Comparison of ENCODE assay signal across 13 mouse cellular contexts in genomic region chr15:98787930-98788329, GRCm38 (mm10). TPM values are rescaled to one million over a fixed set of nuclear protein-coding genes. Genes with fewer than 3 reads are reported as not detected.
DNase-seq lines count a peak whose midpoint lies in the region; ATAC-seq lines count a peak whose summit lies in the region.
"Had no signal": no experiment of that assay in that cellular context is flagged by ENCODE, and none has a peak within 500 bp of the region (broad histone marks: within the 10 kb centered on the region; RNA-seq: fewer than 3 reads in every experiment).

No protein-coding gene starts in this region.

- H3K9me3 ChIP-seq in hindbrain, embryonic 11.5 days (ENCODE audit: control insufficient read depth, low read length) = no peaks in the 10 kb centered on the region
- no peaks in the 10 kb centered on the region for H3K9me3 ChIP-seq in hindbrain, embryonic 14.5 days (ENCODE audit: control insufficient read depth, low read length)
- H3K9me3 ChIP-seq: limb, embryonic 15.5 days had no signal

- H3K27ac ChIP-seq in hindbrain, embryonic 11.5 days (ENCODE audit: low read depth, low read length) = no peak overlapping the region
- H3K27ac ChIP-seq in hindbrain, embryonic 14.5 days = no peak overlapping the region
- H3K27ac ChIP-seq: limb, embryonic 15.5 days had no signal

- no peak overlapping the region for H3K4me3 ChIP-seq in hindbrain, embryonic 11.5 days (ENCODE audit: low read depth, low read length)
- no peak overlapping the region for H3K4me3 ChIP-seq in hindbrain, embryonic 14.5 days (replicated peaks; ENCODE audit: low read length)
- H3K4me3 ChIP-seq: limb, embryonic 15.5 days had no signal

- peak; percentile 40 for DNase-seq in hindbrain, embryonic 11.5 days (ENCODE audit: low spot score)
- no peak for DNase-seq in hindbrain, embryonic 14.5 days (ENCODE audit: low spot score)
- peak; percentile 46 for DNase-seq in lung, postnatal 10 days
- no peak for DNase-seq in lung, postnatal 36 days
- peak; percentile 72 for DNase-seq in NIH3T3 (ENCODE audit: low read depth)
- no peak for DNase-seq in adrenal gland, adult 18-20 months (ENCODE audit: low spot score in 2 of 2)
- no peak for DNase-seq in heart, adult 18-20 months
- DNase-seq: kidney, adult 11 months; layer of hippocampus, postnatal 36 days had no signal

- no peak overlapping the region for H3K4me2 ChIP-seq in hindbrain, embryonic 11.5 days (replicated peaks; ENCODE audit: low read depth, low read length)
- H3K4me2 ChIP-seq in hindbrain, embryonic 14.5 days (replicated peaks) = no peak overlapping the region
- H3K4me2 ChIP-seq: limb, embryonic 15.5 days had no signal

- peaks cover 8% of the 10 kb centered on the region; the same call in 1 of the 2 replicates for H3K4me1 ChIP-seq in hindbrain, embryonic 11.5 days (replicated peaks; ENCODE audit: control insufficient read depth, insufficient read depth, low read length)
- H3K4me1 ChIP-seq in hindbrain, embryonic 14.5 days (replicated peaks; ENCODE audit: control insufficient read depth, insufficient read depth, low read length) = no peaks in the 10 kb centered on the region; the same call in 1 of the 2 replicates

- H3K36me3 ChIP-seq in hindbrain, embryonic 11.5 days (ENCODE audit: control insufficient read depth, insufficient read depth, low read length) = no peaks in the 10 kb centered on the region
- H3K36me3 ChIP-seq in hindbrain, embryonic 14.5 days (replicated peaks; ENCODE audit: control insufficient read depth, insufficient read depth) = no peaks in the 10 kb centered on the region
- H3K36me3 ChIP-seq: limb, embryonic 15.5 days had no signal

- 25% methylated on average over 4 of the region's 4 CpGs for WGBS in hindbrain, embryonic 11.5 days
- WGBS in hindbrain, embryonic 14.5 days = 28% methylated on average over 4 of the region's 4 CpGs

- H3K27me3 ChIP-seq in hindbrain, embryonic 11.5 days (ENCODE audit: control insufficient read depth, insufficient read depth, low read length) = peaks cover 72% of the 10 kb centered on the region
- H3K27me3 ChIP-seq in hindbrain, embryonic 14.5 days (ENCODE audit: control insufficient read depth, insufficient read depth, low read length) = peaks cover 72% of the 10 kb centered on the region

- no peak overlapping the region for H3K9ac ChIP-seq in hindbrain, embryonic 11.5 days (ENCODE audit: low read depth, low read length)
- H3K9ac ChIP-seq in hindbrain, embryonic 14.5 days = no peak overlapping the region
- H3K9ac ChIP-seq: limb, embryonic 15.5 days had no signal

- no peak for ATAC-seq in hindbrain, embryonic 11.5 days (ENCODE audit: low FRiP score)
- ATAC-seq in hindbrain, embryonic 14.5 days (ENCODE audit: low FRiP score) = no peak
- 0 out of 2 replicates have a peak, but pooled peaks have one; percentile 41 for ATAC-seq in megakaryocyte progenitor cell, adult 5-6 weeks (replicated peaks; ENCODE audit: poor library complexity)

RNA-seq across cellular contexts. Expression of gene Wnt1, which starts 1.7 kb away (rescaled TPM):
- polyA plus RNA-seq in hindbrain, embryonic 11.5 days (2014; fragmentation: Nextera tagmentation; extraction: Ambion mirVana) = 8.0 and 9.5 TPM in 2 replicates
- polyA plus RNA-seq in hindbrain, embryonic 14.5 days (2014; fragmentation: Nextera tagmentation; extraction: Ambion mirVana) = 1.9 and 2.1 TPM in 2 replicates
- total RNA-seq in megakaryocyte progenitor cell, adult 5-6 weeks (2015) = not detected in 2 replicates
- not detected in 2 replicates for total RNA-seq in megakaryocyte progenitor cell, adult 5-6 weeks (2017)
- total RNA-seq in adrenal gland, adult 18-20 months (2021) = not detected
- total RNA-seq in heart, adult 18-20 months (2021) = not detected
- total RNA-seq: layer of hippocampus, postnatal 36 days had no signal
- polyA plus RNA-seq: heart, embryonic 14.5 days; spleen, adult 2 months had no signal

RNA-seq across cellular contexts. Expression of gene Wnt10b, which starts 10.0 kb away (rescaled TPM):
- 0.54 and 0.57 TPM in 2 replicates for polyA plus RNA-seq in hindbrain, embryonic 11.5 days (2014; fragmentation: Nextera tagmentation; extraction: Ambion mirVana)
- polyA plus RNA-seq in hindbrain, embryonic 14.5 days (2014; fragmentation: Nextera tagmentation; extraction: Ambion mirVana) = not detected in 2 replicates
- 0.22 TPM in 1 of 2 replicates, not detected in the other for total RNA-seq in megakaryocyte progenitor cell, adult 5-6 weeks (2015)
- 0.54 TPM in 1 of 2 replicates, not detected in the other for total RNA-seq in megakaryocyte progenitor cell, adult 5-6 weeks (2017)
- 1 to 10 TPM in 1 of 2 experiments, under 1 TPM in 1; 0.36 to 3.1 TPM for total RNA-seq in adrenal gland, adult 18-20 months (2021)
- total RNA-seq in heart, adult 18-20 months (2021) = under 1 TPM; 0.10 to 0.20 TPM
- polyA plus RNA-seq: heart, embryonic 14.5 days had no signal

RNA-seq across cellular contexts. Expression of gene Ddn, which starts 21.4 kb away (rescaled TPM):
- polyA plus RNA-seq in hindbrain, embryonic 11.5 days (2014; fragmentation: Nextera tagmentation; extraction: Ambion mirVana) = 0.35 and 0.60 TPM in 2 replicates
- polyA plus RNA-seq in hindbrain, embryonic 14.5 days (2014; fragmentation: Nextera tagmentation; extraction: Ambion mirVana) = 0.59 and 0.64 TPM in 2 replicates
- not detected in 2 replicates for total RNA-seq in megakaryocyte progenitor cell, adult 5-6 weeks (2015)
- under 0.01 and 0.10 TPM in 2 replicates for total RNA-seq in megakaryocyte progenitor cell, adult 5-6 weeks (2017)
- not detected for total RNA-seq in adrenal gland, adult 18-20 months (2021)
- total RNA-seq in heart, adult 18-20 months (2021) = under 1 TPM; 0.64 to 0.79 TPM

RNA-seq across cellular contexts. Expression of gene Arf3, which starts 24.9 kb away (rescaled TPM):
- polyA plus RNA-seq in hindbrain, embryonic 11.5 days (2014; fragmentation: Nextera tagmentation; extraction: Ambion mirVana) = 32.3 and 33.2 TPM in 2 replicates
- polyA plus RNA-seq in hindbrain, embryonic 14.5 days (2014; fragmentation: Nextera tagmentation; extraction: Ambion mirVana) = 77.2 and 84.7 TPM in 2 replicates
- 32.3 and 35.2 TPM in 2 replicates for total RNA-seq in megakaryocyte progenitor cell, adult 5-6 weeks (2015)
- total RNA-seq in megakaryocyte progenitor cell, adult 5-6 weeks (2017) = 32.2 and 36.9 TPM in 2 replicates
- total RNA-seq in adrenal gland, adult 18-20 months (2021) = 100 to 1,000 TPM; 104 to 145 TPM
- 10 to 100 TPM; 17.8 to 21.5 TPM for total RNA-seq in heart, adult 18-20 months (2021)

RNA-seq across cellular contexts. Expression of gene Prkag1, which starts 43.4 kb away (rescaled TPM):
- polyA plus RNA-seq in hindbrain, embryonic 11.5 days (2014; fragmentation: Nextera tagmentation; extraction: Ambion mirVana) = 65.9 and 70.6 TPM in 2 replicates
- 59.0 and 65.3 TPM in 2 replicates for polyA plus RNA-seq in hindbrain, embryonic 14.5 days (2014; fragmentation: Nextera tagmentation; extraction: Ambion mirVana)
- 38.4 and 50.6 TPM in 2 replicates for total RNA-seq in megakaryocyte progenitor cell, adult 5-6 weeks (2015)
- total RNA-seq in megakaryocyte progenitor cell, adult 5-6 weeks (2017) = 97.3 and 105 TPM in 2 replicates
- 10 to 100 TPM; 64.0 to 71.5 TPM for total RNA-seq in adrenal gland, adult 18-20 months (2021)
- total RNA-seq in heart, adult 18-20 months (2021) = 100 to 1,000 TPM; 107 to 125 TPM

Comparison
In these comparisons a context has a peak if more than half of its experiments do, and no peak if none do; other contexts are left out.
1. DNase-seq: peak in hindbrain, embryonic 11.5 days (single experiment), lung, postnatal 10 days (single experiment) and NIH3T3 (single experiment); none in hindbrain, embryonic 14.5 days (single experiment), lung, postnatal 36 days (single experiment), adrenal gland, adult 18-20 months (0 of 2) and heart, adult 18-20 months (0 of 2).